Mouse (Mus musculus) MEL (cell line): ENCODE results near the gene Dgat2. TPM values are rescaled to one million over a fixed set of nuclear protein-coding genes. Genes with fewer than 3 reads are reported as not detected.

ENCODE experiments used
- DNase-seq: peaks from one replicate; pipeline ENCODE4 v3.0.0; 2011; ENCODE audit warnings: low read depth, low spot score
- H3K27ac ChIP-seq: 2 replicates; pipeline ENCODE4 v1.5.1; 2012; ENCODE audit warnings: low read depth, mild to moderate bottlenecking, control low read depth, low read length, moderate library complexity; ENCODE audit not compliant: control insufficient read depth
- H3K27me3 ChIP-seq, 2 experiments: fragments of 150-350 bp in 1 of 2; sonication (generic) in 1 of 2; 2 replicates each; pipeline ENCODE4 v1.6.1; 2012; ENCODE audit warnings: low read length in 2 of 2, mild to moderate bottlenecking in 2 of 2, improper control_type of control experiment in 1 of 2, moderate library complexity in 1 of 2; ENCODE audit not compliant: insufficient read depth in 2 of 2, control insufficient read depth in 1 of 2
- H3K36me3 ChIP-seq, 2 experiments: 2 replicates each; pipeline ENCODE4 v1.6.1; 2012 to 2014; ENCODE audit warnings: low read length in 2 of 2, improper control_type of control experiment in 1 of 2, inconsistent platforms in 1 of 2, mild to moderate bottlenecking in 1 of 2; ENCODE audit not compliant: insufficient read depth in 2 of 2, control insufficient read depth in 1 of 2
- H3K4me1 ChIP-seq, 2 experiments: fragments of 150-350 bp in 1 of 2; sonication (generic) in 1 of 2; 2 replicates each; pipeline ENCODE4 v1.6.1; 2012; ENCODE audit warnings: low read length in 2 of 2, improper control_type of control experiment in 1 of 2, mild to moderate bottlenecking in 1 of 2; ENCODE audit not compliant: insufficient read depth in 2 of 2, control insufficient read depth in 1 of 2
- H3K4me3 ChIP-seq, 2 experiments: fragments of 150-350 bp in 1 of 2; sonication (generic) in 1 of 2; 2 replicates each; pipeline ENCODE4 v1.5.1; 2012; ENCODE audit warnings: low read depth in 2 of 2, low read length in 2 of 2, mild to moderate bottlenecking in 2 of 2, moderate library complexity in 2 of 2, control low read depth in 1 of 2, improper control_type of control experiment in 1 of 2; ENCODE audit not compliant: control insufficient read depth in 1 of 2, insufficient read depth in 1 of 2
- H3K79me2 ChIP-seq: 2 replicates; pipeline ENCODE4 v1.6.1; 2012; ENCODE audit warnings: mild to moderate bottlenecking, low read length, moderate library complexity; ENCODE audit not compliant: control insufficient read depth, poor library complexity, insufficient read depth
- H3K9ac ChIP-seq: 2 replicates; pipeline ENCODE4 v1.6.1; 2012; ENCODE audit warnings: low read depth, mild to moderate bottlenecking, control low read depth, low read length, moderate library complexity; ENCODE audit not compliant: control insufficient read depth, poor library complexity, severe bottlenecking
- H3K9me3 ChIP-seq: fragments of 150-350 bp; sonication (generic); replicated peaks from 2 replicates; pipeline ENCODE4 v1.6.1; 2012; ENCODE audit warnings: mild to moderate bottlenecking, low read length, improper control_type of control experiment, moderate library complexity; ENCODE audit not compliant: insufficient read depth
- BHLHE40 ChIP-seq: IDR thresholded peaks from 2 replicates; pipeline ENCODE4 v1.6.1; 2012; ENCODE audit warnings: low read depth, mild to moderate bottlenecking, inconsistent platforms, low read length, improper control_type of control experiment, borderline replicate concordance
- CHD1 ChIP-seq: IDR thresholded peaks from 2 replicates; pipeline ENCODE4 v1.6.1; 2012; ENCODE audit warnings: low read depth, mild to moderate bottlenecking, inconsistent platforms, low read length, improper control_type of control experiment
- EP300 ChIP-seq, 2 experiments: IDR thresholded peaks; 2 replicates each; pipeline ENCODE4 v1.6.1; 2011; ENCODE audit warnings: improper control_type of control experiment in 2 of 2, low read length in 2 of 2, low read depth in 1 of 2, mild to moderate bottlenecking in 1 of 2
- ETS1 ChIP-seq: IDR thresholded peaks from 2 replicates; pipeline ENCODE4 v1.6.1; 2012; ENCODE audit warnings: low read depth, mild to moderate bottlenecking, inconsistent platforms, low read length, improper control_type of control experiment, moderate library complexity
- GABPA ChIP-seq: IDR thresholded peaks from 2 replicates; pipeline ENCODE4 v1.6.1; 2012; ENCODE audit warnings: low read depth, mild to moderate bottlenecking, inconsistent platforms, low read length, improper control_type of control experiment, moderate library complexity
- KAT2A ChIP-seq: conservative IDR thresholded peaks from 2 replicates; pipeline ENCODE4 v1.6.1; 2012; ENCODE audit warnings: low read depth, low read length, improper control_type of control experiment, inconsistent platforms
- MAZ ChIP-seq: IDR thresholded peaks from 2 replicates; pipeline ENCODE4 v1.6.1; 2012; ENCODE audit warnings: low read depth, mild to moderate bottlenecking, inconsistent platforms, low read length, improper control_type of control experiment
- MYB ChIP-seq: IDR thresholded peaks from 2 replicates; pipeline ENCODE4 v1.6.1; 2011; ENCODE audit warnings: mild to moderate bottlenecking, low read depth, low read length, improper control_type of control experiment
- NRF1 ChIP-seq: IDR thresholded peaks from 2 replicates; pipeline ENCODE4 v1.6.1; 2014; ENCODE audit warnings: low read depth, mild to moderate bottlenecking, inconsistent platforms, low read length, improper control_type of control experiment, moderate library complexity; ENCODE audit not compliant: poor library complexity, insufficient read depth, severe bottlenecking
- POLR2AphosphoS2 ChIP-seq: IDR thresholded peaks from 2 replicates; pipeline ENCODE4 v1.6.1; 2011; ENCODE audit warnings: low read length, improper control_type of control experiment
- POLR2AphosphoS5 ChIP-seq: IDR thresholded peaks from 2 replicates; pipeline ENCODE4 v1.6.1; 2012; ENCODE audit warnings: low read depth, borderline replicate concordance, mild to moderate bottlenecking, inconsistent platforms, low read length, moderate library complexity, mixed read lengths
- RAD21 ChIP-seq: IDR thresholded peaks from 2 replicates; pipeline ENCODE4 v1.6.1; 2011; ENCODE audit warnings: mild to moderate bottlenecking, low read depth, low read length, improper control_type of control experiment
- SIN3A ChIP-seq: IDR thresholded peaks from 2 replicates; pipeline ENCODE4 v1.6.1; 2012; ENCODE audit warnings: low read length, improper control_type of control experiment, inconsistent platforms
- ZKSCAN1 ChIP-seq: IDR thresholded peaks from 2 replicates; pipeline ENCODE4 v1.6.1; 2012; ENCODE audit warnings: low read depth, mild to moderate bottlenecking, inconsistent platforms, low read length, improper control_type of control experiment, moderate library complexity
- ZMIZ1 ChIP-seq: IDR thresholded peaks from 2 replicates; pipeline ENCODE4 v1.6.1; 2012; ENCODE audit warnings: low read depth, mild to moderate bottlenecking, inconsistent platforms, low read length, improper control_type of control experiment, moderate library complexity
- ZNF384 ChIP-seq: IDR thresholded peaks from 2 replicates; pipeline ENCODE4 v1.6.1; 2012; ENCODE audit warnings: low read depth, mild to moderate bottlenecking, inconsistent platforms, low read length, improper control_type of control experiment
- polyA plus RNA-seq, 2 experiments: library from polyadenylated mRNA; stranded (reverse) in 1 of 2; unstranded in 1 of 2; fragments of >175 nt in 1 of 2; fragments of >200 nt in 1 of 2; gene quantifications; 2 replicates each; pipeline versions ENCODE4 v1.2.1 to v1.2.4; 2012; ENCODE audit warnings: low replicate concordance in 2 of 2, low read depth in 1 of 2; ENCODE audit not compliant: insufficient read length in 2 of 2, insufficient read depth in 1 of 2, missing spikeins in 1 of 2
- total RNA-seq: library from RNA; depleted of rRNA; stranded (reverse); fragments of 300-350 nt; gene quantifications from 2 replicates; pipeline ENCODE4 v1.2.3, GENCODE M21; 2012

Gene Dgat2
- total and polyA plus RNA-seq, 3 experiments: 4.1 to 7.7 TPM; not detected in 1

DNA sequence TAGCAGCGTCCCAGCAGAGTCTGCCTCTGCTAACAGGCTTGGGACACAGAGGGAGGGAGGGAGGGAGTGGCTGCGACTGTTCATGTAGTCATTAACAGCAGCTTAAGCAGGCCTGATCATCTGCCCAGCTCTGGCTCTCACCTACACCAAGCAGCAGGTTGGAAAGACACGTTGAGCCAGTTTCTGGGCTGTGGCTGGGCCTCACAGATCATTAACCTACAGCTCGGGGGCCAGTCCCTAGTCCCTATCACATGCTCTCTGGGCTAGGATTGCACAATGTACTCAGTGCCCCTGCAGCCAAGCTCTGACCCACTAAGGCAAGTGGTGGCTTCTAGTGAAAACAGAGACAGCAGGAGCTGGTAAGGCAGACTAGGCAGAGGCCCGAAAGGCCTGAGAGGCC is 14.6 kb downstream of the Dgat2 start:
- no peak overlapping the region for H3K4me3 ChIP-seq
- no peak for DNase-seq
- no peak overlapping the region for H3K27ac ChIP-seq
- no peak for TF ChIP-seq RAD21
- TF ChIP-seq POLR2AphosphoS2: no peak
- TF ChIP-seq GABPA: no peak
- TF ChIP-seq MAZ: no peak
- TF ChIP-seq ZNF384: no peak
- no peak for TF ChIP-seq POLR2AphosphoS5
- peaks cover 0 to 14% of the 10 kb centered on the region in 2 experiments; a peak in 3 of 4 replicates for H3K4me1 ChIP-seq
- H3K27me3 ChIP-seq: no peaks in the 10 kb centered on the region
- H3K9me3 ChIP-seq: no peaks in the 10 kb centered on the region
- H3K36me3 ChIP-seq: peaks cover 0 to 5% of the 10 kb centered on the region in 2 experiments; a peak in 2 of 4 replicates
- no peaks in the 10 kb centered on the region for H3K79me2 ChIP-seq
- H3K9ac ChIP-seq: no peak overlapping the region

DNA sequence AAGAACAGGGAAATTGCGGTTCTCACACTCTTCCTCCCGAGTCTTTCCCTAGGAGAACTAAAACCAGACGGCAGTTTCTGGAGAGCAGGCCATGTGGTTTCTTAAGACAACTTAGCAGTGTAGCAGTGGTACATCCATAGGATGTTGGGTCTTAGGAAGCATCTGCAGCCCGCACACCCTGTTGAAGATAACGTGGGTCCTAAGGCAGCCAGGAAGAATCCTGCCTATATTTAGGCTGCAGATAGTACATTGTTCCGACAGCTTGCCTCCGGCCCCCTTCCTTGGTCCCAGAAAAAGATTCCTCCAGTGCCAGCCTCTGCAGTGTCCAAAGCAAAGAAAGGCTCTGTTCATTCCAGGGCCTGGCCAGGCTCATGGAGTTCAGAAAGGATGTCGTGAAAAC is 16.4 kb downstream of the Dgat2 start:
- no peaks in the 10 kb centered on the region for H3K9me3 ChIP-seq
- 0 out of 4 replicates have a peak, but pooled peaks cover 0 to 2% of the 10 kb centered on the region in 2 experiments for H3K36me3 ChIP-seq
- no peak for DNase-seq
- no peak overlapping the region for H3K9ac ChIP-seq
- TF ChIP-seq ZMIZ1 (no peak), NRF1 (no peak), KAT2A (no peak), MAZ (no peak), ZKSCAN1 (no peak), MYB (no peak), SIN3A (no peak), ZNF384 (no peak), GABPA (no peak), POLR2AphosphoS2 (no peak), CHD1 (no peak), EP300 (IDR thresholded peaks at IDR 0.05; ENCODE audit: low read depth in 1 of 2, low read length in 2 of 2) (no peak), BHLHE40 (no peak), ETS1 (no peak)
- H3K27me3 ChIP-seq: no peaks in the 10 kb centered on the region
- peaks cover 0 to 5% of the 10 kb centered on the region in 2 experiments; a peak in 1 of 4 replicates for H3K4me1 ChIP-seq
- H3K27ac ChIP-seq: no peak overlapping the region
- H3K79me2 ChIP-seq: no peaks in the 10 kb centered on the region
- no peak overlapping the region for H3K4me3 ChIP-seq
